Mouse (Mus musculus): ENCODE data around the gene Ptprk.

Gene Ptprk

DNA sequence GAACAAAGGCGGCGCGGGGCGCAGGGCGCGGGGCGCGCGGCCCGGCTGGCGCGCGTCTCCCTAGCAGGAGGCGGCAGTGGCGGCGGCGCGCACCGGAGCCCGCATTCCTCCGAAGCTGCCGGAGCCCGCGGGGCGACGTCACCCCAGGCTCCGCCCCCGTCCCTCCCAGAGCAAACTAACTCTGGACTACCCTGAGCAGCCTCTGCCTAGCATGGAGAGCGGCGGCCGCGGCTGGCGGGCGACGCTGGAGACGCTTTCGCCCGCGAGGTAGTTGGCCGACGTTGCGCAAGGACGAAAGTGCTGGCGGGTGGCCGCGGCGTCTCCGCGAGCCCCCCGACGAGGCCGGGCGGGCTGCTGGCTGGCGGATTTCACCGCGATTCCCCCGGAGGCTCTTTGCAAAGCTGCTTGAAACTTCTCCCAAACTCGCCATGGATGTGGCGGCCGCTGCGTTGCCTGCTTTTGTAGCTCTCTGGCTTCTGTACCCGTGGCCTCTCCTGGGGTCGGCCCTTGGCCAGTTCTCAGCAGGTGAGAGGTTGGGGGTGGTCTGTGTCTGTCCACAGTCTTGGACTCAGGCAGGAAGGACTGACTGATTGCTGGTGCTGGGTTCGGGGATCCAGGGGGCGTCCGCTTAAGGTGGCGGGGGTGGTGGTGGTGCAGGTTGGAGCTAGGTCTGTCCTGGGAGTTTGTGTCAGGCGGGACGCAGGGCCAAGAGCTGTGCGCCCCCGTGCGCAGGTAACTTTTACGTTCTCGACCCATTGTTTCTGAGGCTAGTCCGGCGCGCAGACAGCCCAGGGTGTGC lies at the start of gene Ptprk:
Gene Ptprk (plus strand): TSS at position 168 of the 799 bp plus-strand sequence.
- DNase-seq (ENCODE audit: low read depth, low spot score) = peak; percentile 87

DNA sequence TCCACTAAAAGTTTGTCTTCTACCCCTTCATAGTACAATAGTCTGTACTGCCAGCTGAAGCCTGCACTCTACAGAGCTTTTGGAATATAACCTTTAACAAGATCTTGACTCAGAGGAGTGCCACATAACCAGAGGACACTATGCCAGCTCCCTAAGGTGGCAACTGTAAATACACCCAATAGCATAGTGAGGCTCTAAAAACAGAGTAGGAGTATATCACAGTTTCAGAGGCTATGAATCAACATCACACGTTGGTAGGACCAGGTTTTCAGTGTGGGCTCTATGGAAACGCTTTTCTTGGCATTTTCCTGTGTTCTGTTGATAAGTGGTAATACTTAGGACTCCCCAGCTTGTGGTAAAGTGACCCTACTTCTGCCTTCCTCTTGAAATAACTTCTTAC lies 46.8 kb upstream of the Ptprk start:
- DNase-seq (ENCODE audit: low read depth, low spot score) = no peak

DNA sequence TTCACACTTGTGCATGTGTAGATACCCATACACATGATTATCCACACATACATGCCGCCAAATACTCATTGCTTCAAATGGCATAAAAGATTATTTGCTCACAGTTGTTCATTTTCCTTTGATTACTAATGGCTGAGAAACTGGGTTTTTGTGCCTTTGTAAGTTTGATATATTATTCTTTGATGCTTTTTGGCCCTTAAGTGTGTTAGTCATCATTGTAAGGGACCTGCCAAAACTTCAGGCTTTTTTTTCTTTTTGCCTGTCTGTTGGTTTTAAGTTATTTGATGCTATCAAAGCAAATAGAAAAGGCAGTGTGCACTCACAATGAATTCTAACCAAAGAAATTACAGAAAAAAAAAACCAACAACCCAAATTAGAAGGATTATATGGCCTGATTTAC lies 38.2 kb upstream of the Ptprk start:
- DNase-seq (ENCODE audit: low read depth, low spot score) = no peak

DNA sequence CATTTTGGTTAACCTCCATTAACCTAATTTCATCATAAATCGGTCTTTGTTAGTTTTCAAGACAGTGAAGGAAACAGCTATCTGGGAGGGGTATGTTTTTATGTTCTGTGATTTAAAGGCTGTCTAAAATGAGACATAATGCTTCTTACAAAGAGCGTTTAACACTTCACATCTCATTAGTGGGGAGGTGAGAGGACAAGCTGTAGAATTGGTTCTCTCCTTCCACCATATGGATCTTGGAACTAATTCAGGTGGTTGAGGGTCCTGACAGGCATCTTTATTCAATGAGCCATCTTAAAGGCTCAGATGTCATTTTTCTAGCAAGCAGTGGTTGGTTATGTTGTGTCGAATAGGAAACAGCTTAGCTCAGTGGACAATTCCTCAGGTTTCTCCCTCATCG lies 19.9 kb upstream of the Ptprk start:
- DNase-seq (ENCODE audit: low read depth, low spot score) = no peak

DNA sequence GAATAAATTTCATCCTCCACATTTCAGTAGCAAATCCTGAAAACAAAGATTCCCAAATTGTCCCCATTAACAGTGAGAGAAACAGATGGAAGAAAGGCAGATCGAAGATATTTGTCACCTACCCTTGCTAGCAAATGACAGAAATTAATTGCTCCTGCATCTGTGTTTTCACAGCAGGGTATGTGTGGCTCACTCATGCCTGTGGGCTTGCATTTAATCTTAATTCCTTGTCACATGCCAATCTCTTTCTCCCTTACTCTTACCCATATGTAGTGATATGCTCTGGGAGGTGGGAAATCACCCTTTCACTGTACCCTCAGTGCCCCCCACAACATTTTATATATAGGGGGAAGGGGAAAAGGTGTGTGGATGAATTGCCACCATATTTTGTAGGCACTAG lies 15.4 kb upstream of the Ptprk start:
- DNase-seq (ENCODE audit: low read depth, low spot score) = no peak

DNA sequence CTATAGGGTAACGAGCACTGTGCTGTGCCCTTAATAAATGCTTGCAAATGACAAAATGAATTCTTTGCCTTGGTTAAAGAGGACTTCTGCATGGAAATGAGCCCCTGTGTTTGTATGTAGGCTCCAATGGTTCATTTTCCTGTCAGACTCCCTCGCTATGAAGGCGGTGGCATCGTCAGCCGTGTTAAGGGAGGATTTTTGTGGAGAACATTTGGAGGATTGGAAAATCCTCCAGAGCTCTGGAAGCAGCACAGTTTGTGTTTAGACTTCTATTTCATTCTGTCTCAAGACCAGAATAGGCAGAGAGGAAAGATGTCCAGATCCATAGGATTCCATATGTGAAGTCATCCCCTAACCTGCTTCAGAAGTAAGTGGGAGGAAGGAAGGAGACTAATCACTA lies 6.6 kb upstream of the Ptprk start:
- DNase-seq (ENCODE audit: low read depth, low spot score) = no peak

DNA sequence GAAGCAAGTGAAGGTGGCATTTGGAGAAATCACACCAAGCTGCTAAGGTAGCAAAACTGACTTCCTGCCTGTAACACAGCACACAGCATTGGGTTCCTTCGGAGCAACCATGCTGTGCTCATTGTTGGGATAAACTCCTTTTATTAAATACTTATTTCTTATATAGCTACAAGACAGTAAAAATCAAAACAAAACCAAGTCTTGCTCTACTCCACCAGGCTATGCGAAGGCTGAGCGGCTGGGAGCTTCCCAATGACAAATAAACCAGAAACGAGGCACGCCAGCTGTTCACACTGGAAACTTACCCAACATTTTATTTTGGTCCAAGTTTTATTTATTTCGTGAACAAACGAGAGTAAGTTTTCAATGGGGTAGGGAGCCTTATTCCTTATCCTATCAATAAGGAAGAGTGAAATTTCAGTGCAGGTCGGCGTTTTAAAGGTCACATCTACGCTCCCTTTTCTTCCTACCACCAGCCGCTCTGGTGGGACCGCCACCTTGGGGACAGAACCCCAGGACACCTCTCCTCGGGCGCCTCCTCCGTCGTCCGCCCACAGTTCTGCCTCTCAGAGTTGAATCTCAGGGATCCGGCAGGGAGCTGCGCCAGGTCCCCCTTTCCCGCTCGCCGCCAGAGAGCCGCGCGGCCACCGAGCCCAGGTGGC lies 498 bp upstream of the Ptprk start:
- no peak for DNase-seq (ENCODE audit: low read depth, low spot score)

DNA sequence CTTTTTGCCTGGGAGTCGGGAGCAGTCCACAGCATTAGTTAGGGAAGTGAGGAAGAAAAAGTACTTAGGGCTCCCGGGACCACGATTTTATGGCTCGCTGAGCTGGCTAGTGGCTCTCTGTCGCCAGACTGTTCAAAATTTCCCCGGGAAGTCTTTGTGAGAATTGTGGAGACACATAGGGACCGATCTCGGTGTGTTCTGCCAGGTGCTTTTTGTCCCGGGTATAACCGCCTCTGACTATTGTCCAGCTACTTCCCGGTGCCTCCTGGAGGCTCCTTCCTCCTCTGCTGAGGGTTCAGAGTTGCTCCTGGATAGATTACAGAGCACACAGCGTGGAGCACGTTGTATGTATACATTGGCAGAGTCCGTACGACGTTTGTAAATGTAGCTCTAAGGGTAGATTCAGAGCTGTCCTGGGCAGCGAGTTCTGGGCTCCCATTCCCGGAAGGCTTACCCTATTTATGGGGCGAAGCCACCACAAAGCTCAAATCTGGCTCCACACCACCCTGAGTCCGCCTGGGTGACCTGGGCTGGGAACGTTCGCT lies 943 bp downstream of the Ptprk start:
- peak; percentile 5 for DNase-seq (ENCODE audit: low read depth, low spot score)

DNA sequence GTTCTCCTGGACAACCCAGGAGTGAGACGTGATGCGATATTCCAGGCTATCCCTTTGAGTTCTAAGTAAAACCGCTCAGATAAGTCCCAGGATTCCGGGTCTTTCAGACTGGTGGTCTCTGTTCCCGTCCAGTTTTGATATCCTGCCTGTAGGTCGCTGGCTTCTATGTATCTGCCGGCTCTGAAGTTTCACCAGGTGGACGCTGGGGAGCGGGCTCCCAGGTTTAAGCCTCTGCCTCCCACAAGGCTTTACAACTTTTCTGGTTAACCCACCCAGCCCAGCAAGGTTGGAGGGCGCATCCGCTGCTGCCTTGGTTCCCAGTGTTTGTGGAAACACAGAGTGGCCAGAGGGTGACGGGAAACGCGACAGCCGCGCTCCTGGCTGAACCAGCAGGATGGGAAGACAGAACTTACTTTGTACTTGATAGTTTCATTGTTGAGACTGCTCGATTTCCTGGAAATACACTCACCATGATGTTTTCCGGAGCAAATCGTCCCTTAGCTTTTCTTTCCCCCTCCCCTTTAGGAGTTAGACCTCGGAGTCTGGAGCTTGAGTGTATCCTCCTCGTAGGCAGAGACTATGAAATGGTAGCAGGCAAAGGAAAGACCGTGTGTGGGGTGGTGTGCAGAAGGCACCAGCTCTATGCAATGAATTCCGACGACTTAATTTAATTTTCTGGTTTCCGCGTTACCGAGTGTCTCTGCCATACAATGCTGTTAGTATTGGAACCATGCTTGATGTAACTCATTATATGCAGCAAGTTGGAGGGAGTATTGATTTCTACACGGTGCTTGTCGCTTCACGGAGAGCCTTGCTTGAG lies 1.6 kb downstream of the Ptprk start:
- peak; percentile 49 for DNase-seq (ENCODE audit: low read depth, low spot score)

DNA sequence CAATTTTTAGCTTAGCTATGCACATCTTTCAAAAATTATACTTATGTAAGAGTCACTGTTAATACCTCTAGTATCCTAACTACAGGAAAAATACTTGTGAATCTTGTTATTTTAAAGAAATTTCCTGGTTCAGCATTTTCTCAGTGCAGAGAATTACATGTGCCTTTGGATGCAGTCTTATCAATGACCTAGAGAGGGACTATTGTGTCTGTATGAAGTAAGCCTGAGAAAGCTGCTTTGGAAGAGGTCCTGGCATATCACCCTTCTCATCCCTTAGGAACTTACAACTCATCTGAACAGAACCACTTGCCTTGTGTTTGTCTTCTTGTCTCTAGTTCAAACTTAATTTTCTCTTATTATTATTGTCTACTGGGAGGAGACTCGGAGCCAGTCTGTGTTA lies 3.6 kb downstream of the Ptprk start:
- DNase-seq (ENCODE audit: low read depth, low spot score) = peak; percentile 10

DNA sequence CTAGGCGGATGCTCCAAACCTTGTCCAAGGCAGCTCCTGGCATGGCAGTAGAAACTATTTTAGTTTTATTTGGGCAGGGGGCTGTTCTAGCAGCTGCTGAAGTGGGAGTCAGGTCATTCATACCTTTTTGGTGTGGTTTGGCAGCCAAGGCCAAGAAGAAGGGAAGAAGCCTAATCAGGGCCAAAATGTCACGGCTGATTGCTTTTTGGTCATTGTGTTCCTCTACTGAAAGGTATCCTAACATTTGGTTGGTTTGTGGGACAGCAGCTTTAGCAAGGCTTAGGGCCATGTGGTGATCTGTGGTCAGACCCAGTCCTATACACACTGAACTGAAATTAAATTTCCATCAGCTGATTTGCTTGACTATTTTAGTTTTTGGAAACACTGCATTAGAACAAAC lies 6.6 kb downstream of the Ptprk start:
- DNase-seq (ENCODE audit: low read depth, low spot score) = no peak

DNA sequence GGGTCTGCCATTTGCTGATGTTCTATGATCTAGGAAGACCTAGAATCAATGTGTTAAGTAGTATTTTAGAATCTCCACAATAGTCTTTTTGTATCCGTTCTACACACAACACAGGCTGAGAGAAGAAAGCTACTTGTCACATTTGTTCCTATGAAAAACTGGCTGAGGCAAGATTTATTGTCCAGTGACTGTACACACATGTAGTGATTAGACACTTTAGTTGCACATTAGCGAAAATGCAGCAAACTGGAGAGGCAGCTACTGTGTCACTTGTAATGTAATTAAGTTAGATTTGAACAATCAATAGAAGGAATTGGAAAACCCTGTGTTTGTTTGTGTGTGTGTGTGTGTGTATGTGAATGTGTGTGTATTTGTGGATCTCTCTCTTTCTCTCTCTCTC lies 8.6 kb downstream of the Ptprk start:
- DNase-seq (ENCODE audit: low read depth, low spot score) = no peak

DNA sequence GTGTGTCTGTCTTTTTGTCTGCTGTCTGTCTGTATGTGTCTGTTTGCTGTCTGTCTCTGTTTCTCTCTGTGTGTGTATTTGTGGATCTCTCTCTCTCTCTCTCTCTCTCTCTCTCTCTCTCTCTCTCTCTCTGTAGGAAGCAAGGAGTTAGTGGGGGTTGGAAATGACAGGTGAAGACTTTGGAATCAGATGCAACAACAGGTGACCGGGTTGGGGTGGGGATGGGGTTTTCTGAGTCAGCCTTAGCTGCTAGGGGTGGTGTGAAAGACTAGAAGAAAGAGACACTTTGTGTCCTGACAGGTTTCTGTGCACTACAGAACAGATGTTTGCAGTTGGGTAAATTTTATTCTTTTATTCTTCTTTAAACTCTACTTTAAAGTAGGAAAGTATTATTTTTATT lies 9.0 kb downstream of the Ptprk start:
- no peak for DNase-seq (ENCODE audit: low read depth, low spot score)

DNA sequence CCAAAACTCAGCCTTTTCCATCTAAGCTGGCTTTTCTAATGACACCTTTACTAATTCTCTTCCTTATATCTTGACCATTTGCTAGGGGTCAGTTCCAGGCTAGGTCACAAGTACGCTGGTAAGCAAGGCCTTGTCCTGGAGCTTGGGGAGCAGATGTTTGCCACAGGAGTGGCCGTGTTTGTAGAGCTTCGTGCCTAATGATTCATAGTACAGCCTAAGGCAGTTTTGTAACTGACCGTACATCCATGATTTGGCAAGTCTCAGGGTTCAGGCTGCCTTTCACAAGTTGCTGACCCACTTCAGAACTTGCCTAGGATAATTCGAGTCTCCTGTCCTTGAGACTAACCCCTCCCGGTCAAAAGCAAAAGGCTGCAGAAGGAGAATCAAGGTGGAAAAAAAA lies 12.7 kb downstream of the Ptprk start:
- DNase-seq (ENCODE audit: low read depth, low spot score) = no peak

DNA sequence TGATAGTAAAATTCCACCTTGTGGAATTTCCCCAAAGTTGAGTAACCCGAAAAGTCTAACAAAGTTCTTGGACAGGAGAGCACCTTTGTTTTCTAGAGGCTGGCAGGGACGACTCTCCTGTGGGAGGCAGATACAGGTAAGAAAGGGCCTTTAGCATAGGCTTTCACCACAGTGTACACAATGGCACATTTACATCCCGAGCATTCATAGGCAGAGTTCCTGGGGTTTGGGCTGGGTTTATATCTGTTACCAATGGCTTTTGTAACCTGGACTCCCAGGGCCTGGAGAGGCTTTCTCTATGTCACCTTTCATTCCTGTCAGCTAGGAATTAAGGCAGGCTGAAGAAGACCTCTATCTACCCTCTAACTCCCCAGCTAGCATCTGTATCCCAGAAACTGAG lies 13.1 kb downstream of the Ptprk start:
- DNase-seq (ENCODE audit: low read depth, low spot score) = peak; percentile 78

DNA sequence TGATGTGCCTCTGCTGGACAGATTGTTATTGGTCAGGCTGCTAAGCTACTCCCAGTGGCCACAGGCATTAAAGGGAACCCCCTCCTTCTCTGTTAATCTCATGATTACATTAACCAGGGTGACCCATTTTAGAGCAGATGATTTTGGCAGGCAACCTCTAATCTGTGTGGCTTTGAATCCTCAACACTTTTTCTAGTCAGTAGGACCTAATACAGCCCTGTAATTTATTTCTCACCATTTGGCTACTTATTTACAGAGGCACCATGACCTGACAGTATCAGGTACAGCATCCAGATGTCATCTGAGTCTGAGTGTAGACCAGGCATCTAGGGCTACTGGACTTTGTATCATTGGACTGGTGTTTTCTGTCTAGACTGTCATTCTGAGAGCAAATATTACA lies 21.4 kb downstream of the Ptprk start:
- DNase-seq (ENCODE audit: low read depth, low spot score) = no peak

DNA sequence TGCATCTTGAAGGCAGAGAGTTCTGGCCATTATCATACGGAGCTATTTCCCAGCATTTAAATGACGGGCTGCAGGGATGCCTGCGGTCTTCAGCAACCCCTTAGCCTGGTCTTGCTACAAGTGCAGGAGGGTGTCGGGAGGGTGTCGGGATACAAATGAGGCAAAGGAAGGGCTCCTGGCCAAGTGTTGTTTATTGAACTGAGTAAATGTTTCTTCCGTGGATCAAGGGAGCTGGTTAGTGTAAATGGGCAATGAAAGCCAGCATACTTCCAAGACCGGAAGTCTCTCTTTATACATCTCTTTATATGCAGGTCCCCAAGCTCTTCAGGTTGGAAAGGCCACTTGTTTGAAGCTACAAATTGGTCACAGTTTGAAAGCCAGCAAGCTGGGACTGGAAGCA lies 23.0 kb downstream of the Ptprk start:
- no peak for DNase-seq (ENCODE audit: low read depth, low spot score)

DNA sequence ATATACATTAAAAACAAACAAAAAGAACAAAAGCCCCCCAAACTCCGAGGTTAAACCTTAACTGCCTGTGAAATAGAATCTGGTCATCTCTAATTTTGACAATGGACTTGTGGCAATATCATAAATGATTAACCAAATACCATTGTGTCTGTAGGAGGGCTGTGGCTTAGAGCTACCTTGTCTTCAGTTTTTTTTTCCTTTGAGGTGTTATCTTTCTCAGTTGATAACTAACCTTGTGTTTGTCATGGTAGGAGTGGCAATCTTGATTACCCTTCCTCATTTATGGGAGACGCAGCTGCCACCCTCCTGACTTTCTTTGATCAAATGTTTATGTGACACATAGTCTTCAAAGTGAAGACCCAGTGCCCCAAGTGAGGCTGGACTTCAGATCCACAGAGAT lies 24.3 kb downstream of the Ptprk start:
- DNase-seq (ENCODE audit: low read depth, low spot score) = no peak

DNA sequence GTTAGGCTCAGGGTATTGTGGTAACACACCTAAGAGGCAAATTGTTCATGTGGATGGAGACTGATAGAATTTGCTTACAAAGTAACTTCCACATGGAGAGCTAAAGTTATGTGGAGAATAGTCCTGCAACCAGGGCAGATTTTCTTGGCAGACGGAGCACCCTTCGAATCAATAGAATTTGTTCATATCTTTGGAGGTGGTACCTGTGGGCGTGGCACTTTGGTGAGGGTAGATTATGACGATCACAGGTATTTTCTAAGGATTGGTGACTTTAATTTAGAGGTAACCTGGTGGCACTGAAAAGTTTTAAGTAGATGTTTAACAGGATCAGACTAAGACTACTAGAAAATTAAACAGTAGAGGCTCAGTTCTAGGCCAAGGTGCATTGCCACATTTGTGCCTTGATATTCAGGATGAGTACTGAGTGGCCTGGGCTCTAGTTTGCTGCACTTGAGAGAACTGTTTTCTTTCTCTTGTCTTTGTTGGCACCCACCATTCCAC lies 28.8 kb downstream of the Ptprk start:
- DNase-seq (ENCODE audit: low read depth, low spot score) = no peak

DNA sequence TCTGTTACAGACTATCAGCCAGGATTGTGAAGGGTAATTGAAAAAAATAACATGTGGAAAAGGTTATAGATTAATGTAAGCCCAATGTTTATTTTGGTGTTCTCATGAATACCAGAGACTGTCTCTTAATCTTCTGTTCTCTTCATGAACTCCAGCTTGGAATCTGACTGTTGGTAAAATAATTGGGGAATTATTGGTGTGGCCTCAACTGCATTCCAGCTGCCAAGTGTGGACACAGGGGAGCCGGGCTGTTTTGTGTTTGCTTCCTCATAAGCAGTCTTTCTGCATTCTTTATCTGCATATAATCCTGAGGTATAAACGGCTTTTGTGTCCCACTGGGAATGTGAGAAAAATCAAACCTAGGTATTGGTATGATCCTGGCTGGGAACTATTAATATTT lies 29.3 kb downstream of the Ptprk start:
- DNase-seq (ENCODE audit: low read depth, low spot score) = no peak

DNA sequence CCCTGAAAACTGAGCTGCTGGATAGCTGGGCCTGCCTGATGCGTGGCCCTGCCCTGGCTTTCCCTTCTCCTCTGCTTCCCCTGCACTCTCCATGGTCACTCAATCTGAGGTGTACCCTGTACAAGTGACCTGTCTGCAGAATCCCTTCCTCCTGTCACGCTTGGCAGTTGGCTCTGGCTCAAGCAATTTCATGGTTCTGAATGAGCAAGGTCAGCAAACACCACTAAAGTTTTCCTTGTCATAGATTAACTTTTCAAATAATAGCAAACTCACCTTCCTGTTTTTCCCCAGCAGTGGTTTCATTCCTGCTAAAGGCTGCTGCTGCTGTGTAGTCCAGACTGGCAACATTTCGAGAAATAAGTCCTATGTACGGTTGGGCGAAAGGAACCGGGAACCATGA lies 30.6 kb downstream of the Ptprk start:
- no peak for DNase-seq (ENCODE audit: low read depth, low spot score)

Measured in ES-CJ7 (cell line).